Mouse (Mus musculus): ENCODE results near the gene Foxo3.

GRCm38 (mm10) chr10:42235321-42235720, 41.2 kb downstream of the Foxo3 start:
- TF ChIP-seq CTCF (IDR thresholded peaks at IDR 0.05) (no peak), EP300 (IDR thresholded peaks at IDR 0.05) (no peak)

Measured in lung, postnatal 0 days (tissue).